Mouse (Mus musculus) limb, embryonic 12.5 days (tissue): Measurements from ENCODE around the gene Pik3r1. TPM values are rescaled to one million over a fixed set of nuclear protein-coding genes. Genes with fewer than 3 reads are reported as not detected.

Experiments
- ATAC-seq: fragments of 200-750 bp; cut with Nextera tagmentation; 2 replicates; pipeline ENCODE4 v1.8.0; 2017; ENCODE audit warnings: low read depth, moderate TSS enrichment; ENCODE audit not compliant: insufficient number of reproducible peaks, insufficient read depth, low FRiP score, low TSS enrichment
- H3K27ac ChIP-seq: fragments of 300-500 bp; sonication (generic); 2 replicates; pipeline ENCODE4 v1.5.1; 2016; ENCODE audit warnings: mild to moderate bottlenecking, moderate library complexity
- H3K27me3 ChIP-seq: fragments of 300-500 bp; sonication (generic); 2 replicates; pipeline ENCODE4 v1.6.1; 2016; ENCODE audit warnings: mild to moderate bottlenecking, moderate library complexity
- H3K36me3 ChIP-seq: fragments of 300-500 bp; sonication (generic); 2 replicates; pipeline ENCODE4 v1.6.1; 2016; ENCODE audit warnings: mild to moderate bottlenecking, moderate library complexity
- H3K4me1 ChIP-seq: fragments of 300-500 bp; sonication (generic); replicated peaks from 2 replicates; pipeline ENCODE4 v1.6.1; 2016
- H3K4me2 ChIP-seq: fragments of 300-500 bp; sonication (generic); 2 replicates; pipeline ENCODE4 v1.6.1; 2016; ENCODE audit warnings: mild to moderate bottlenecking, moderate library complexity
- H3K4me3 ChIP-seq: fragments of 300-500 bp; sonication (generic); replicated peaks from 2 replicates; pipeline ENCODE4 v1.5.1; 2016; ENCODE audit warnings: mild to moderate bottlenecking
- H3K9ac ChIP-seq: fragments of 300-500 bp; sonication (generic); replicated peaks from 2 replicates; pipeline ENCODE4 v1.6.1; 2016; ENCODE audit warnings: mild to moderate bottlenecking, moderate library complexity
- H3K9me3 ChIP-seq: fragments of 300-500 bp; sonication (generic); 2 replicates; pipeline ENCODE4 v1.6.1; 2016; ENCODE audit warnings: mild to moderate bottlenecking, moderate library complexity
- WGBS: fragments of 180-500 bp; shearing (Covaris S2); methylation state at CpG from one replicate; pipeline ENCODE4 v1.1.7; 2016; 5-methylcytosine and 5-hydroxymethylcytosine counted together
- polyA plus RNA-seq: library from polyadenylated mRNA; unstranded; fragments of >200 nt; fragmentation: Nextera tagmentation; extraction: Ambion mirVana; gene quantifications from 2 replicates; pipeline ENCODE4 v1.2.1, GENCODE M21; 2016

Pik3r1 gene
- polyA plus RNA-seq, 1 experiment from 2014 or later, result 20.7 TPM

DNA sequence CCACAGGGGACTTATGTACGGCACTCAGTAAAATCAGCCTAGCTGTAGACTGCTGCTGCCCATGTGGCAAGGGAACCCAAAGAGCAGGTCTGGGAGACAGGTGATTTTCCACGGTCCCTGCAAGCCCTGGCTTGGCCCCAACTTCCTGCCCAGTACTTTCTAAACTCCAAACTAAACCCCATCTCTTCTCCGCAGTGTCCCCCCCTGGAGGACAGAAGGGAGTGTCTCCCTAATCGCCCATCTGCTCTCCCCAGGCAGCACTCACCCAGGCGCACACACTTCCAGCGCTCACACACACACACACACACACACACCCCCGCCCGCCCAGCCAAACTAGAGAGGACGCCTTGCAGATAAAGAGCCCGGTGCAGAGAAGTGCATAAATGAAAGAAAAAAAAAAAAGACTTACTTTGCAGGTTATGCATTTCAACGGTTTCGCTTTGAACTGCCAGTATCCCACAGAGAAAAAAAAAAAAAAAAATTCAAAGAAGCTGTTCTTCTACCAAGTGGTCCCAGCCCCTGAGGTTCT is 74.0 kb downstream of the Pik3r1 start:
- Histone ChIP-seq H3K4me3 (peak overlapping the region; percentile 59), H3K27me3 (peaks cover 16% of the 10 kb centered on the region), H3K9ac (peak overlapping the region; percentile 76), H3K27ac (peak overlapping the region; percentile 35; the same call in 1 of the 2 replicates), H3K4me1 (peaks cover 41% of the 10 kb centered on the region), H3K9me3 (no peaks in the 10 kb centered on the region), H3K4me2 (peak overlapping the region; percentile 97), H3K36me3 (peaks cover 2% of the 10 kb centered on the region; the same call in 1 of the 2 replicates)
- peak; percentile 58 for ATAC-seq
- 0% methylated on average over 12 of the region's 12 CpGs for WGBS

DNA sequence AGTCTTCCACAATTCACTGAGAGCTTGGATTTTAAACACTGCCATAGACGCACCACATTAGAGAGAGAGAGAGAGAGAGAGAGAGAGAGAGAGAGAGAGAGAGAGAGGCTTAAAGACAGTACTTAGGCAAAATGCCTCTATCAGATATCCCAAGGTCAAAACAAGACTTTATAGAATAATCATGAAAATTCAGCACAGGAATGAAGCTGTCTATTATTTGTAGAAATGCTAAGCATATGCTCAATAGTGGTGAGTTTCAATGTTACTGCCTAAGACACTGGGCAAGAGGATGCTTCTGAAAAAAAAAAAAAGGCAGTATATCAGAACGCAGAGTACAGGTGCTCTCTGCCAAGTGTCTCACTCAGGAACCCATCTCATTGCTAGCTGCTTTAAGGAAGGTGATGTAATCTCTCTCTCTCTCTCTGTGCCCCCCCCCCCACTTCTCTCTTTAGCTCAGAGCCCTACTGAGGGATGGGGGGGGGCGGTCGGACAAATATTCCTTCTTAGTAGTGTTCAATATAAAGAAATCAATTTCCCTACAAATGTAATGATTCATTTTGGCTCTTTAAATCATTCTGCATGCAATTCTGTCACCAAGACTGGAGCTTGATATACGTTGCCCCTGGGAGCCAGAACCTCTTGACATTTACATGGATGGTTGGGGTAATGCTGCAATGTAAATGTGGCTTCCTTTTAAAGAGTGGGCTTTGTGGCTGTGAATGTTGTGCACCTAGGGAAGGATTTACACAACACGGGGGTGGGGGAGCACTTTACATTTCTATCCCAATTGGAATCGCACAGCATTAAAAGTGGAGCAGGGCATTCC is 74.9 kb downstream of the Pik3r1 start:
- no peak for ATAC-seq
- no peak overlapping the region for H3K9ac ChIP-seq
- H3K4me2 ChIP-seq, result peak overlapping the region; percentile 97
- peaks cover 8% of the 10 kb centered on the region; the same call in 1 of the 2 replicates for H3K36me3 ChIP-seq
- peaks cover 41% of the 10 kb centered on the region for H3K4me1 ChIP-seq
- 51% methylated on average over 7 of the region's 7 CpGs for WGBS
- H3K27ac ChIP-seq, result no peak overlapping the region
- peaks cover 16% of the 10 kb centered on the region for H3K27me3 ChIP-seq
- peak overlapping the region; percentile 59 for H3K4me3 ChIP-seq
- no peaks in the 10 kb centered on the region for H3K9me3 ChIP-seq

DNA sequence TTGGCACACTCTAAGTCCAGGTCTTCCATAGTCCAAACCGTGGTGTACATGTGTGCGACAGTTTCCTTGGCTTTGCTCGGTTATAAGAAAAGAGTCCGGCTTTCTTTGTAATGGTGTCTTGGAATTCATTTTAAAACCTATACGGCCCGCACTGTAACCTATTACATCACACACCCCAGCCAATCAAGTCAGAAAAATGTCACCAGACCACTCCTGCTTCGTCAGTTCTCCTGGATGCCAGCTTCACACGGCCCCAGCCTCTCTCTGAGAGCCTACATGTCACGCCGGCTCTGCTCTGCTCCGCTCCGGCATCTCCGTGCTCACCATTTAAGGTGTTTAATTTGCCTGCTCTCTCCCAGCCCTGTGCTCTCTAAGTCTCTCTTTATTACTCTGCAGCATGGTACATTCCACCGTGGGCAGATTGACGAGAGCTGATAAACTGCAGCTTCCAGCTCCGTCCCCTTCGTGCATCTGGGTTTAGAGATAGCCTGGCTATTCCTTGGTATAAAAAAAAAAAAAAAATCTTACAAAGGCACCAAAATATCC is 75.7 kb downstream of the Pik3r1 start:
- Histone ChIP-seq H3K36me3 (peaks cover 15% of the 10 kb centered on the region), H3K4me1 (peaks cover 39% of the 10 kb centered on the region), H3K4me3 (peak overlapping the region; percentile 59), H3K27me3 (peaks cover 16% of the 10 kb centered on the region), H3K4me2 (peak overlapping the region; percentile 97), H3K9ac (0 out of 2 replicates have a peak overlapping the region, but pooled peaks have one; percentile 40), H3K27ac (no peak overlapping the region), H3K9me3 (no peaks in the 10 kb centered on the region)
- 11% methylated on average over 17 of the region's 17 CpGs for WGBS
- no peak; the same call in 1 of the 2 replicates for ATAC-seq

DNA sequence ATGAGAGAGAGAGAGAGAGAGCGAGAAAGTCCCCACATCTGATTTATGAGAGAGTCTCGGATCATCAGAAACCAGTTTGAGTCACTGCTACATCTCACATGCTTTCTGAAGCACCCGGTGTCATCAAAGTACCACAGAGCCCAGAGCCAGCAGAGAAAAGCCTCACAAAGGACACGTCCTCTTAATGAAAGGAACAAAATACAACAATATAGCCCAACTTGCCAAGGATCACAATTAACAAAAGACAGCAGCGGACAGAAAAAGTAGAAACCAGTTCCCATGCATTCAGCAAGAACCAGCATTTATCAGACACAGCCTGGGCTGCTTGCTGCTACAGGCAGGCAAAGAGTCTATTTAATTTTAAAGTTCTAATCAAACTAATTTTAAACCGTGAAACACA is 76.3 kb downstream of the Pik3r1 start:
- Histone ChIP-seq H3K4me1 (peaks cover 37% of the 10 kb centered on the region), H3K9ac (no peak overlapping the region), H3K4me3 (peak overlapping the region; percentile 59; the same call in 1 of the 2 replicates), H3K4me2 (peak overlapping the region; percentile 97), H3K27me3 (peaks cover 16% of the 10 kb centered on the region), H3K27ac (no peak overlapping the region), H3K9me3 (no peaks in the 10 kb centered on the region), H3K36me3 (peaks cover 21% of the 10 kb centered on the region)
- no peak for ATAC-seq
- WGBS, result 60% methylated on average over 6 of the region's 6 CpGs

DNA sequence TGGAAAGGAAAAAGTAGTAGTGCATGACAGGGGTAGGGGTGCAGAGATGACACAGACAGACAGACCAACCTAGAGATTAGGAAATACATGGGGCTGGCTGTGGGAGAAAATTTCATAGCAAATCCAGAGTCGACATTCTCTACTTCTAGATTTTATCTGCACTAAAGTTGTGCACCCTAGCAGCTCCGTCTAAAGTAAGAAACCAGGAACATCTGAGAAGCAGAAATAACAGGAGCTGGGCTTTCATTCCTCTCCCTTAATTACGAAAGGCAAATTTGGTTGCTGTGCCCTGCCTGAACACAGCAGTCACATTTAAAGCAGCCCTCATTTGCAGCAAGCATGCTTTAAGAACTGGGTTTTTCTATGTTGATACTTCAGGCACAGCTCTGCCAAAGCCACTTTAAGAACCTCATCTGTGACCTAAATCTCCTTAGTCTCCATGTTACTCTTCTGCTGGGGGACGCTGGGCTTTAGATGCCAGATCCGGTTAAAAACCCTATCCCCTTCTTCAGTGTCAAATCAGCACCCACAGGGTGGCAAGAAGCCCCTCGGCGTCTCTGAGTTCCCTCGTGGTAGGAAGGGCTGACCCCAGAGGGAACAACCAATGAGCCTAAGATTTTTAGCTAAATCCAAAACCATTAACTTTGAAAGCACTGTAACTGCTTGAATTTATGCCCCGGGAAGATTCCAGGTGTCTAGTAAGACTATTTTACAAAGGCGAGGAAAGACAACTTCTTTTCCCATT is 76.9 kb downstream of the Pik3r1 start:
- H3K27ac ChIP-seq, result no peak overlapping the region
- no peaks in the 10 kb centered on the region for H3K9me3 ChIP-seq
- H3K36me3 ChIP-seq, result peaks cover 27% of the 10 kb centered on the region
- H3K9ac ChIP-seq, result no peak overlapping the region
- 64% methylated on average over 10 of the region's 10 CpGs for WGBS
- ATAC-seq, result no peak
- peaks cover 16% of the 10 kb centered on the region for H3K27me3 ChIP-seq
- 0 out of 2 replicates have a peak overlapping the region, but pooled peaks have one; percentile 59 for H3K4me3 ChIP-seq
- H3K4me1 ChIP-seq, result peaks cover 33% of the 10 kb centered on the region
- H3K4me2 ChIP-seq, result peak overlapping the region; percentile 97

DNA sequence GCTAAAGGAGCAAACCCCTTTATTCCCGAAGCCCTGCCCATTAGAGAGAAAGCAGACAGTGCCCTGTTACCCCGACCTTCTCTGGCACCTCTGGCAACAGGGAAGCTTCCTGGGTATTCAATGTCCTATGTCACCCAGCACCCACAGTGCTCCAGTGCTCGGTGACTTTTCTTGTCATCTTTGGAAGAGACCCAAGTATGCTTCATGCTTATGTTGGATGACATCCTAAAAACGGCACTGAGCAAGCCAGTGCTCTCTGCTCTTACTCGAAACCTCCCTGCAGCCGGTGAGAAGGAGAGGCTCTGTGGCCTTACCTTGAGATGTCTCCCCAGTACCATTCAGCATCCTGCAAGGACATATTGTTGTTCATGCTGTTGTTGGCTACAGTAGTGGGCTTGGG is 77.8 kb downstream of the Pik3r1 start:
- H3K9ac ChIP-seq, result no peak overlapping the region
- no peak for ATAC-seq
- no peak overlapping the region for H3K4me2 ChIP-seq
- peaks cover 29% of the 10 kb centered on the region for H3K4me1 ChIP-seq
- H3K4me3 ChIP-seq, result no peak overlapping the region
- 83% methylated on average over 6 of the region's 6 CpGs for WGBS
- H3K9me3 ChIP-seq, result no peaks in the 10 kb centered on the region
- no peak overlapping the region for H3K27ac ChIP-seq
- peaks cover 13% of the 10 kb centered on the region for H3K27me3 ChIP-seq
- H3K36me3 ChIP-seq, result peaks cover 34% of the 10 kb centered on the region

DNA sequence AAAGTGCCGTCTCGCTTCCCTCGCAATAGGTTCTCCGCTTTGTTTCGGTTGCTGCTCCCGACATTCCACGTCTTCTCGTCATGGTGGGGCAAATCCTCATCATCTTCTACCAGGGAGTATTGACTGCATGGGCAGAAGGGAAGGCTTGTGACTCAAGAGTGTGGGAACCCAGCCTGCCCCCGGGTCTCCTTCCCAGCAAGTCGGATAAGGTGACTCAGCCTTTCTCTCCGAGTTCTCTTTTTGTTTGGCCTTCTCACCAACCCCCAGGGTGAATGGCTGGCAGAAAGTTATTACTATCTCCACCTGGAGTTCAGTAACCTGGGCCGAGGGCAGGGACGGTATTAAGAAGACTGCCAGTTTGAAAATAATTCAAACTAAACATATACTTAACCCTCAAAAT is 81.8 kb downstream of the Pik3r1 start:
- WGBS, result 94% methylated on average over 13 of the region's 13 CpGs
- Histone ChIP-seq H3K9ac (no peak overlapping the region), H3K27ac (no peak overlapping the region), H3K4me3 (no peak overlapping the region), H3K4me1 (peaks cover 4% of the 10 kb centered on the region; the same call in 1 of the 2 replicates), H3K36me3 (peaks cover 46% of the 10 kb centered on the region), H3K27me3 (peaks cover 1% of the 10 kb centered on the region; the same call in 1 of the 2 replicates), H3K4me2 (no peak overlapping the region), H3K9me3 (no peaks in the 10 kb centered on the region)
- ATAC-seq, result no peak

DNA sequence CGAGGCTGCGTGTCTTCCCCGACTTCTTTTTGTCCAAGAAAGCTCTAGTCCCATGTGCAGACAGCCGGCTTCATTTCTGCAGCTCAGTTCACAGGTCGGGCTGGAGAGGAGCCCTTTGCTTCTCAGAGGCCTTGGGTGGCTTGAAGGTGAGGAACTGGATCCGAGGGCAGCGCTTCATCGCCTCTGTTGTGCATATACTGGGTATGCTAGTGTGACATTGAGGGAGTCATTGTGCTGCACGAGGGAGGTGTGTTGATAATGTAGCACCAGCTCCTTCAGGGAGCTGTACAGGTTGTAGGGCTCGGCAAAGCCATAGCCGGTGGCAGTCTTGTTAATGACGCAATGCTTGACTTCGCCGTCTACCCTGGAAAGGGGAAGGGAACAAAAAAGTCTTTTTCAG is 83.3 kb downstream of the Pik3r1 start:
- H3K9me3 ChIP-seq, result no peaks in the 10 kb centered on the region
- ATAC-seq, result no peak
- 89% methylated on average over 14 of the region's 14 CpGs for WGBS

DNA sequence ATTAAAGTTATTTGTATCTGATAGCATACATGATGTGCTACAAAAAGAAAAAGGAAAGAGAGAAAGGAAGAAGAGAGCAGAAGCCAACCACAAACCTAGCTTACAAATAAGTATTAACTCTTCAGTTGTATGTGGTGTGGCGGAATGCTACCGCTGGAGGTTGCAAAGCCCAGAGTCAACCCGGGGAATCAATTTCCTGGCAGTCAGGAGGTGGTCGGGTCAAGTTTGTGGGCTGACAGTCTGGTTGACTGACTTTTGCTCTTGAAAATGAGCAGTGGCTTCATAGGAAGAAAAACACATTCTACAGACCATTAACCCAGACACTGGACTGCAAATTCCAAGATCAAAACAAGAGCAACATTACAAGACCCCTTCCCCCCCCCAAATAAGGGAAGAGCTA is 85.6 kb downstream of the Pik3r1 start:
- no peak overlapping the region for H3K27ac ChIP-seq
- no peaks in the 10 kb centered on the region for H3K27me3 ChIP-seq
- H3K9me3 ChIP-seq, result no peaks in the 10 kb centered on the region
- no peaks in the 10 kb centered on the region for H3K4me1 ChIP-seq
- no peak overlapping the region for H3K4me3 ChIP-seq
- H3K9ac ChIP-seq, result no peak overlapping the region
- H3K4me2 ChIP-seq, result no peak overlapping the region
- no peak for ATAC-seq
- 74% methylated on average over 4 of the region's 4 CpGs for WGBS
- peaks cover 32% of the 10 kb centered on the region for H3K36me3 ChIP-seq

More for the DNA sequence above, 83.3 kb downstream of the Pik3r1 start:
- no peak overlapping the region for H3K4me3 ChIP-seq
- H3K36me3 ChIP-seq, result peaks cover 46% of the 10 kb centered on the region
- no peak overlapping the region for H3K9ac ChIP-seq
- no peak overlapping the region for H3K27ac ChIP-seq
- H3K4me2 ChIP-seq, result no peak overlapping the region
- H3K4me1 ChIP-seq, result no peaks in the 10 kb centered on the region
- H3K27me3 ChIP-seq, result no peaks in the 10 kb centered on the region

DNA sequence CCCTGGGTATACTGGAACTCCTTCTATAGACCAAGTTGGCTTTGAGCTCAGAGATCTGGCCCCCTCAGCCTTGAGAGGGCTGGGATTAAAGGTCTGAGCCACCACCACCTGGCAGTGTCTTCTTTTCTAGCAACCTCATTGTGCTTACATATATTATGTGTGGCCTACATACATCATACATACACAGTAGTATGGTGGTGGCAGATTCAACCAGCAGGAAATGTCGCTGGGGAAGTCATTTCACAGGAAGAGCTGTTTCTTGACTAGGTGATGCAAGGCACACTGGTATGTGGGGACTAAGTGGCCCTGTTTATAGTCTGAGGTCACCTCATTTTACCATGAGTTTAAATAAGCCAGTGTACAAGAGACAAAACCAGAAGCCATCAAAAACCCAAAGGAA is 87.9 kb downstream of the Pik3r1 start:
- no peak overlapping the region for H3K27ac ChIP-seq
- H3K4me2 ChIP-seq, result no peak overlapping the region
- H3K9ac ChIP-seq, result no peak overlapping the region
- H3K4me3 ChIP-seq, result no peak overlapping the region
- H3K36me3 ChIP-seq, result peaks cover 11% of the 10 kb centered on the region
- ATAC-seq, result no peak
- no peaks in the 10 kb centered on the region for H3K4me1 ChIP-seq
- no peaks in the 10 kb centered on the region for H3K9me3 ChIP-seq
- WGBS, result 90% methylated on average over 1 of the region's 1 CpGs
- H3K27me3 ChIP-seq, result no peaks in the 10 kb centered on the region

DNA sequence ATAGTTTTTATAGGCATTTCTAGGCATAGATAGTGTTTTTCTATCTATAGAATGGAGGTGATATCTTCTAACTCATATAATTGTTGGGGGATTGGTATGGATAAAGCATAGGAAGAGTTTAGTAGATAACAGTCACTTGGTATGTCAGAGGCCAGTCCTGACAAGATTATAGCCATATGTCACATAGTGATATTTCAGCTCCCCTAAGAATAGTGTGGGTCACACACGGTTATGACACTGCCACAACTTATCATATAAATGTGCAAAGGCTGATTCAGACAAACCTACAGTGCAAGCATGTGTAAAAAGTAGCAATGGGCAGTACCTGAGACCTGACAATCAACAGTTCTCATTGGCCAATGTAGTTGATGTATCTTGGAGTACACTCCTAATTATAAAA is 89.0 kb downstream of the Pik3r1 start:
- Histone ChIP-seq H3K9me3 (no peaks in the 10 kb centered on the region), H3K36me3 (peaks cover 1% of the 10 kb centered on the region; the same call in 1 of the 2 replicates), H3K4me2 (no peak overlapping the region), H3K4me1 (no peaks in the 10 kb centered on the region), H3K27ac (no peak overlapping the region), H3K4me3 (no peak overlapping the region), H3K27me3 (no peaks in the 10 kb centered on the region), H3K9ac (no peak overlapping the region)
- no peak for ATAC-seq
- WGBS, result 89% methylated on average over 1 of the region's 1 CpGs
